Mouse (Mus musculus): Measurements from ENCODE around the gene 4933427D14Rik.

The 4933427D14Rik gene

DNA sequence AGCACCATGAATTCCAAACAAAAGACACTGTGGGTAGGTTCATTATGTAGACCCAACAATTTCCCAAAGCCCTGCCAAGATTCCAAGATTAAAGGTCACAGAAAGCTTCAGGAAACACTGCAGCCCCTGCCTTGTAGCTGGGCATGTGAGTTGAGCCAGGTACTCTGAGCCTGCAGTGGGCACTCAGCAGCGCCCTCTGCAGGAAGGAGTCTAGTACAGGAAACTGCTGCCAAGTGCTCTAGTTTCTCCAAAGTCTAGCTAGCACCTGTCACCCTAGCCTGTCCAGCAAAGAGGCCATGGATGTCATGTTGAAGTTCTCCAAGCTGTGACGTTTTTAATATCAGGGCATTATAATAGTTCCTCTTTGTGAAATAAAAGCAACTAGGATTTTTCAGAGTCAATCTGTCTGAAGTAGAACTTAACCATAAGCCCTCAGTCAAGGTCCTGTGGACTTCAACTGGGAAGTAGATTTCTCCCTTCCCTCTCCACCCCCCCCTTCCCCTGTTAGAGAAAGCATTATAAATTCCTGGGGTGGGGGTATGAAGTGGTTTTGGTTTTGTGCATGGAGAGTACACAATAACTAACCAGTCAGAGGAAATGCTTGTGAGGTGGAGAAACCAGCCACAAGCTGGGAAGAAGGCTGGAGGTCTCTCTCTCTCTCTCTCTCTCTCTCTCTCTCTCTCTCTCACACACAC lies 61.9 kb downstream of the 4933427D14Rik start:
- no peak for DNase-seq (ENCODE audit: low read depth, low spot score)

DNA sequence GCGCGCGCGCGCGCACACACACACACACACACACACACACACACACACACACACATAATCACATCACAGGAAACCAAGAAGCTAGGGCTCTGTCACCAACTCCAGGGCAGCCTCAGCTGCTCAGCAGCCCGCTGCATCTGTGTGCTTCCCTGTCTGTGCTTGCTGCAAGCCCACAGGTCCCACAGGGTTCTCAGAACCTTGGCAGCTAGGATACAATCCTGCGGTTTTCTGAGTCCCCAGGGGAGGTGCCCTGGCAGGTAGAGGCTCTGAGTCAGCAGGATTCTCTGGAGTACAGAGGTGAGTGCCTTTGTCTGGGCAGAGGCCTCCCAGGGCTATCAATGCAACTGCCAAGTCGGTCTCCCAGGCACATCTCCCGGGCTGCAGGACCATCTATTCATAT lies 64.4 kb downstream of the 4933427D14Rik start:
- DNase-seq (ENCODE audit: low read depth, low spot score), result no peak

DNA sequence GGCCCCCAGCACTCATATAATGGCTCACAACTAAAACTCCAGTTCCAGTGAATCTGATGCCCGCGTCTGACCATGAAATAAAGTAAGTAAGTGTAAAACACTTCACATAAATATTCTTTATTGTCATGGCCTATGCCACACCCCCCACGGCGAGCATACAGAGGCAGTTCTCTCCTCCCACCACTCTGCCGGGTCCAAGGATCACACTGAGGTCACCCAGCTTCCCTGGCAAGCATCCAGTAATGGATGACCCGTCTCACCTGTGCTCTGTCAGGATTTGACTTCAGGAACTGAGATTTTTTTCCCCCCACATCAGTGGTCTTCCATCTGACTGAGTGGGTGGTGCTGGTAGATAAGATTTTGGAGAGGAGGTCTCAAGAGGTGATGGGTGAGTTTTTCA lies 67.1 kb downstream of the 4933427D14Rik start:
- no peak for DNase-seq (ENCODE audit: low read depth, low spot score)

DNA sequence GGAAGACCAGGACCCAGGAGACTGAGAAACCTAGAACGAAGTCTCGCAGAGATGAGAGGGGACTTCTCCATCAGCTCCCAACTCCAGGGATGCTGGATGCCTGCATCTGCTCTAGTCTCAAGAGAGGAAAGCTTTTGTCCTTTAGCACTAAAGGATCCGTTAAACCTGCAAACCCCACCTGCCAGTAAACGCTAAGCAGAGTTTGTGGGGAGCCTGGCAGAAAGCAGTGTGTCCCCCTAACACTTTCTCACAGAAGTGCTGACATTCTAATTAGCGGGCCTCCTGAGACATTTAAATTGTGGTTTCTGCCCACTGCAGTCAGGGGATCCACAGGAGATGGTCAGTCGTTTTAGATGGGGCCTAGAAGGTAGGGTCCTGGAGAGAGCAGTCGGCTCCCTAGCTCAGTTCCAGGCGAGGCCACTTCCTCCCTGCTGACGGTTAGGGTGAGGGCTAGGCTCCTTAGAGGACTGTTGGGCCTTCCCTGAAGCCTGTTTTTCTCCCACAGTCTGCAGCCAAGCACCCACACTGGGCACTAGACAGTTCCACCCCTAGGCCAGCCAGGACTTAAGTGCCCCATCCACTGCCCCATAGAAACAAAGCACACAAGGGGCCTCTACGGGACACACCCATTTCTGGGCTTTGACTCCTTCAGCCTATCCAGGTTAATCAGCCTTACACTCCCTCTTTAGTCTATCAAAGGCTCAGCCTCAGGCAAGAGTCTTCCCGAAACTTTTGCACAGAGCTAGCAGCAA lies 70.9 kb downstream of the 4933427D14Rik start:
- DNase-seq (ENCODE audit: low read depth, low spot score), result no peak

DNA sequence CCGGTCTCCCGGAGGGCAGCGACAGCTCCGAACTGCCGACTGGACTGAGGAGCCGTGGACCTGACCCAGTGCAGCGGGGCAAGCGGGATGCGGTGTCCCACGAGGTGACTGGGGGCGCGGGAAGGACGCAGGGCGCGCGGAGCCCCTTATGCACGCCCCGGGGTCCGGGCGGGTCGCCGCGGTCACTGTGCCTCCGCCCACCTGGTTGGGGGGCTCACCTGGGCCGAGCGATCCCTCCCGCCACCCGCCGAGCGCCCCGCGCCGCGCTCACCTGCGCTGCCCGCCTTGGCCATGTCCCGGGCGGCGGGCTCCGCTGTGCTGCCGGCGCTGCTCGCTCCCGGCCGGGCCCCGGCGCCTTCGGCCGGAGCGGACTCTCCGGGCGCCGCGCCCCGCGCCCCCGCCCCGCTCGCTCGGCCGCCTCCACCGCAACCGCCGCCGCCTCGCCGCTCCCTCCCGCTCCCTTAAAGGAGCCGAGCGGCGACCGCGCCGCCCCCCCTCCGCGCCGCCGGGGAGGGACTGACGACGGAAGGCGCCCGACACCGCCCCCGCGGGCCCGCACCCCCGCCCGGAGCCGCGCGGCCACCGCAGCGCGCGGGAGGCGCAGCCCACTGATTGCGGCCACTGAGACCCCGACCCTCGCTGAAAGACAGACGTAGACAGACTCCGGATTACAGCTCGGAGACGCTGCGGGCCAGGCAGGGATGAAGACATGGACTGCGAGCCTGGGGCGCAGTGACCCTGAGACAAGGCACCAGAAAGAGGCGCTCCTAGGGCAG lies 71.7 kb downstream of the 4933427D14Rik start, which contains the start of gene Pitpnm3:
Gene Pitpnm3, minus strand, starts transcription at position 396 of the 776 bp plus-strand sequence.
- no peak for DNase-seq (ENCODE audit: low read depth, low spot score)

DNA sequence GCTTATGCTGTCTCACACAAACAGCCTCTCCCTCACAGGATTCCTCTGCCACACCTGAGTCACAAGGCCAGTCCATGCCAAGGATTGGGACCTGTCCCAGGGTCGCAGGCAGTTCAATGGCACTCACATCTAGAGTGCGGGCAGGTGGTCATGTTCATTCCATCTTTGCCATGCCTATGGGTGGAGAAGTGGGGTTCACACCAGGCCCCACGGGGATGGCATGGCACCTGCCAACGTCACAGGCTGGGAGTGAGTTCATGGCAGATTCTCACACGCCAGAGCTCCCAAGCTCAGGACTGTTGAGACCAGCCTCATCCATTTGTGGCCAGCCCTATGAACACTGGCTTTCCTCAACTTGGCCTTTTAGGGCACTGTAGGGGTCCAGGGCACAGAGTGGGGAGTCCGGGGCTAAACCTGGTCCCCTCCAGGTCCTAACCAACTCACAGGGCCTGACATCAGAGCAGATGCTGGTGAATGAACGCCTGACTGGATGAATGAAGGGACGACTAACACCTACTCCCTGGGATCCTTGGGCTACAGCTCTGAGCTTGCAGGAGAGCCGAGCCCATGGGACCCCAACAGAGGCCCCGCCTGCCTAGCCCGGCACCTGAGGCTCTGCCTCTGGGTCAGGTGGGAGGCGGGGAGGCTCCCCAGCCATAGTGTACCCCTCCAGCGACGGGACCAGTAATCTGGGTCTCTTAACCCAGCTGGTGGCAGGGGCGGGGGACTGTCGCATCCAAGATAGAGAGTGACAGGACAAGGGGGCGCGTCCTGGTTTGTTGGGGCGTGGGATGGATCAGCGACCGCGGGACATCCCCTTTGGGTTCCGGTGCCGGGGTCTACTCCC lies 72.5 kb downstream of the 4933427D14Rik start:
- no peak for DNase-seq (ENCODE audit: low read depth, low spot score)

DNA sequence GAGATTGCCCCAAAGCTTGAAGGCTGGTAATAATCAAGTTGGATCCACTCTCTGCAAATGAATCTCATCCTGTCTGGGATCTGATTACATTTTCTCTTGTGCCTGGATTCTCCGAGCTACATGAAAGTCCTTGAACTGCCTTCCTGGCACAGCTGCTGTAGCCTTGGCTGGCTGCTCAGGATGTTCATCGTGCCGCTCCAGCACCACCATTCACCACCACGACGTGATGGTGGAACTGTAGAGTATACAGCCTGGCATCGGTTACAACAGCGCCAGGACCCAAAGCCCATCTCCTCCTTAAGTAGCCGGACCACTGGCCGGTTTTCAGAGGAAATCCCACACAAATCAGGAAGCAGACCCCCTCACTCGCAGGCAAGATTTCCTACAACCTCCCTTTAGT lies 74.2 kb downstream of the 4933427D14Rik start:
- no peak for DNase-seq (ENCODE audit: low read depth, low spot score)

DNA sequence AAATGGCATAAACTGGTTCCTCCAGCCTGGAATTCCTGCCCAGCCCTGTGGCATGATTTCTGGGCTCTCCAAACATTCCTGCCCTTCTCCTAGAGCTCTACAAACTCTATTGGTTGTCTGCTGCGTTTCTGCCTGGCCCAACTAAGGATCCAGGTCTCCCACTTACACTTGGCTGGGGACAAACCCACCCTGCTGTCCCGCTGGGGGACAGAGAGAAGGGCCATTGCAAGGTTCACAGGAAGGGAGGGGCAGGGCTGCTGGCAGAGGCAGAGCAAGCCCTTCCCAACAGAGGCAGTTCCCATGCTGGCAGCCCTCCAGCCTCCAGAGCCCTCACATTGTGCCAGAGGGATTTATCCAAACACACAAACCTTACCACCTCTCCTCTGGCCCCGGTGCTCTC lies 75.0 kb downstream of the 4933427D14Rik start:
- DNase-seq (ENCODE audit: low read depth, low spot score), result no peak

DNA sequence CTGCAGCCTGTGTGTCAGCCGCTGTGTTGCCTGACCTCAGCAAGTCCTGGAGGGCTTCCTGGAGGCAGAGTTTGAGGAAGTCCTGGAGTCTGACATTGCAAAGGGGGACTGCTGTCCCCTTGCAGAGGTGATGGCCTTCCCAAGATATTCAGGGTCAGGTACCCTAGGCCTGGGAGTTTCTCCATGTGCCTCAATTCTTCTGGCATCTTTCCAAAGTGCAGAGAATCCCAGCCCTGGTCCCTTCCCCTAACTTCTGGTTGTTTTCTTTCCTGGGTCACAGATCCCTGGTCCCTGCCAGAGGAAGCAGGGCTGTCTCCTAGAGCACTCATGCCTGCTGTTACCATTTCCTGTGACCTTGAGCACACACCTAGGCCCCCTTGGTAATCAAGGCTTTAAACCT lies 75.6 kb downstream of the 4933427D14Rik start:
- no peak for DNase-seq (ENCODE audit: low read depth, low spot score)

DNA sequence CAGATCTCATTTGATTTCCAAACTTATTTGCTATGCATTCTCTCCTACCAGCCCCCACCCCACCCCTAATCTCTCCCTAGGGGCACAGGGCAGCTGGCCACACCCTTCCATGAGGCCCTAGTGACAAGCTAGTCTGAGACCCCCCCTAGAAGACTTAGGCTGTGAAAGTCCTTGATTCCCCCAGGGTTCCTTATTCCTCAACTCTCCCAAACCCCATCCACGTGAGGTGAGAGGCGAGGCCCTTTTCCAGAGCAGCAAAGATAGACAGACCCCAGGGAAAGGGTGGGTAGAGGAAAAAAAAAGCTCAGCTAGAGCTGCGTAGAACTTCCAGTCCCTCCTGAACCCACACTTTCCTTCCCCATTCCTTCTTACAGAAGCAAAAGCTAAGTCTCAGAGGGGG lies 76.4 kb downstream of the 4933427D14Rik start:
- no peak for DNase-seq (ENCODE audit: low read depth, low spot score)

DNA sequence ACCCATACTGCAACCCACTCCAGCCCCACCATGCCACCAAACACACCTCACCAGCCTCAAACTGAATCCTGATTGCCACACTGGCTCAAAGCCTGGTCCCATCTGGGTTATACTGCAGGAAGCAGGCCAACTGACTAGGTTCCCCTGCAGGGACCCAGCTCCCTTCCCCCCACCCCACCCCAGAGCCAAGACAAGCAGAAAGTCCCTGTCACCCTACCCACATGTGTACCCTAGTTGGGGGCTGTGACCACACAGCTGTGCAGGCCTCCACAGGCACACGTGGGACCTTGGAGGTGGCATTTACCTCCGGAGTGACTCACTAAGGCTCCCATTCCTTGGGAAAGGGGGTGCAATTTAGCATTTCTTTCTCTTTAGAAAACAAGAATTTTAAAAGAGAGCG lies 76.8 kb downstream of the 4933427D14Rik start:
- no peak for DNase-seq (ENCODE audit: low read depth, low spot score)

DNA sequence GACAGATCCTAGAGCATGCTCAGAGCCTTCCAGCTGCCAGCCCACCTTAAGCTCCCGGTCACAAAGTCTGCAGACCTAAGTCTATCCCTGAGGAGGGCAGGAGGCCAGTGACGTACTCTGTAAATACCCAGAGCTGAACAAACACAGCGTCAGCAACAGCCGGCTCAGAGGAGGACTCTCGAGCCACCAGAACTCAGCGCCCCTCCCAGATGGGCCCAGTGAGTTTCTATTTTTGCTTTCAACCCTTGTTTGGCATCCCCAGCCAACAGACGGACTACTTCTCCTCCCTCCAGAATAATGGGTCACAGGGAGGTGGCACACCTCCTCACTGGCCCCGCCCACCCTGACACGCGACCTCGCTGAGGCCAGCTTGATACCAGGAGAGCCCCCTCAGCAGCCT lies 77.2 kb downstream of the 4933427D14Rik start:
- DNase-seq (ENCODE audit: low read depth, low spot score), result no peak

DNA sequence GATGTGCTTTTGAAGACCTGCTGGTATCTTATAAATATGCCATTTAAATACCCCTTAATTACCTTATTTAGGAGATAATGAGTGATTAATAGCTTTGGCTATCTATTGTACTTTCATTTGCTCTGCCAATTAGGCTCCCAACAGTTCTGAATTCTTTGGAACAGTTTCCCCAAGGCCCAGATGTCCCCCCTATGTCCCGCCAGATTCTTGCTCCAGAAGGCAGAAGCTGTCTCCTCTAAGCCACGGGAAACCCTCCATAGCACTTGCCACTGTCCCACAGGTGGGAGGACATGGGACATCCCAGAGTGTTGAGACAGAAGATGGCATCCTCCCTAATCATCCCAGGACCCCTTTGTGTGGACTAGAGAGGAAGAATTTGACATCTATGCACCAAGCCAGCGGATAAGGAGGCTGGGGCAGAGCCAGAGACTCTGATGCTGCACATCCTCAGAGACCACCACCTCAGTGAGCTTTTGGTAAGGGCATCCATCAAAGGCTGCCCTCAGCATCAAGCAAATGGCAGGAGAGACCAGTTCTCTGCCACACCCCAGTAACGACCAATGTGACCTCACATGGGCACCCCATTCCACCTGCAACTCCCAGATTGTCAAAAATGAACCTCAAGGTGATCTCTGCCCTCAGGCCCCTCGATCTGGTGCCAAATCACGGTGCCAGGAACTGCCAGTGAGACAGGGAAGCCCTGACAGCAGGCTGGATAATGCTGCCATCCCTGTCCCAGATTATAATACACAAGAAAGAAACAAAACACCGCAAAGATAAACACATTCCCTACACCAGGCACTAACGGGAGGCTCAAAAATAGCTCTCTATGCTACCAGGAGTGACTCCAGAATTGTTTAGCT lies 78.0 kb downstream of the 4933427D14Rik start:
- no peak for DNase-seq (ENCODE audit: low read depth, low spot score)

DNA sequence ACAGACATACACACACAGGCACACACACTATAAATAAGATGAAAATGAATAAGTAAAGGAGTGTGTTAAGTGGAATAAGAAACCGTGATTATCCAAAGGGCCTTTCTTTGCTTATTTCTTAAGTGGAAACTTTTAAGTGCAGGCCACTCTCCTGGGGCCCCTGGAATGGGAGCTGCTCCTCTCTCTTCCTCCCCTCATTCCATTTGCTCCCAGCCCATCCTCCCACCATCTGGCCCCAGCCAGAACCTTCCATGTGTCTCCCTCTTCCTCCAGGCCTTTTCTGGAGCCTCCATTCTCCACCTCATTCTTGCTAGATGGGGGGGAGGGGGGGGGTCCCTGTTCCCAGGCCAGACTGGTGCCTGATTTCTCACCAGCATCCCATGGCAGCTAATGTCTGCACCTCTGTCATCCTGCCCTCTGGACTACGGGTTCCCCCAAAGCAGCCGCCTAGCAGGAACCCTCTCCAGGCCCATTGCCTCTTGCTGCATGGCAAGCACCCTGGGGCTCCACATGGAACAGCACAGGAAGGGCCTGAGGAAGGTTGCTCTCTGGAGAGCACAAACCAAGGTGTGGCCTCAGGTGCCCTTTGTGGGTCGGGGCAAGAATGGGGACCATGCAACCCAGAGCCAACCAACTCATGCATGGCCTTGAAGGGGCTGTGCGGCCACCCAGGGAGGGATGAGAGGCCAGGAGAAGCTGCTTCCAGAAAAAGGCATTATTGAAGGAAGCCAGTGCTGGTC lies 79.6 kb downstream of the 4933427D14Rik start:
- no peak for DNase-seq (ENCODE audit: low read depth, low spot score)

DNA sequence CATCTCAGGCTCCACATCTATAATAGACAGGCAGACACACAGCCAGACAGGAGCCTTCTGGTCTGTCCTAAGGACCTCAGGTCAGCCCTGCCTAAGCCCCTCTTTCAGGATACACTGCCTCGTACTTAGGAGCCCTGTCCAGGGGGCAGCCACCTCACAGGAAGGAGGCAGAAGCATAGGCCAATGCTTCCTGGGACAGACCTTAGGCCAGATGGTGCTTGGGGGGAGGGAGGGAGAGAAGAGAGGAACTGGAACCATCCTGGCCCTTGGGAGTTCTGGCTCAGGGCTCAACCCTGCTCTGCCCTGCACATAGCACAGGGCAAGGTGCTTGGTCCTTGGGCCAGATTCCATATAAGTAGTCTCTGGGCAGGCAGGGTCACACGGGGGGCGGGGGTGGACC lies 81.5 kb downstream of the 4933427D14Rik start:
- no peak for DNase-seq (ENCODE audit: low read depth, low spot score)

DNA sequence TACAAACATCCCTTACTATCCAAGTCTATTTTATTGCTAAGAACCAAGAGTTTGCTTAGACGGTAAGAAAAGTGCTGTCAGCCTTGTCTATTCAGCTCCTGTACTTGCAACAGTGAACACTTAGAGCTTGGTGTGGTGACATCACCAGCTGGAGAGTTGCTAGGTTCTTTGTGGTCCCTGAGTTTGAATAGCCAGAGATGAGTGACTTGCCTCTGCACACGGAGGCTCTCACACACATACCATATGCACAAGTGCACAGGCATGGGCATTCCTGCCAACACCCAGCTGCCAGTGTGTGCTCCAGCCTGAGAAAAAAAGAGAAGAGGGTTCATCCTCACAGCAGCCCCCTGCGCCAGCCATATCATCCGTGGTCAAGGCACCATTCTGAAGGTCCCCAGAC lies 83.7 kb downstream of the 4933427D14Rik start:
- no peak for DNase-seq (ENCODE audit: low read depth, low spot score)

DNA sequence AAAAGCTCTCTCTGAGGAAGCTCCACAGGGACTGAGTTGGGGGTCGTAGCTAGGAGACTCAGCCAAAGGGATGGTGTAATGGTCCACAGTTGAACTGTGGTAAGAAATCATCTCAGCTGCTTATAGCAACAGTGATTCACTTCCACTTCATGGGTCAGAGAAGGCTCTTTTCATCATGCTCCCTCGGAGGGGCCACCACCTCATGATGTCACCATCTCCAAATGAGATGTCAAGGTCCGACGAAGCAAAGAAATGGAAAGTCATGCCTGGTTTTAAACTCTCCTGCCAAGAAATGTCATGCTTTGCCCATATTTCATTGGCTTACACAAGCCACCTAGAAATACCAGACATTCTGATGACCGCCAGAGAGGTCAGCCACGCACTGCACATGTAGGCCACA lies 86.9 kb downstream of the 4933427D14Rik start:
- no peak for DNase-seq (ENCODE audit: low read depth, low spot score)

DNA sequence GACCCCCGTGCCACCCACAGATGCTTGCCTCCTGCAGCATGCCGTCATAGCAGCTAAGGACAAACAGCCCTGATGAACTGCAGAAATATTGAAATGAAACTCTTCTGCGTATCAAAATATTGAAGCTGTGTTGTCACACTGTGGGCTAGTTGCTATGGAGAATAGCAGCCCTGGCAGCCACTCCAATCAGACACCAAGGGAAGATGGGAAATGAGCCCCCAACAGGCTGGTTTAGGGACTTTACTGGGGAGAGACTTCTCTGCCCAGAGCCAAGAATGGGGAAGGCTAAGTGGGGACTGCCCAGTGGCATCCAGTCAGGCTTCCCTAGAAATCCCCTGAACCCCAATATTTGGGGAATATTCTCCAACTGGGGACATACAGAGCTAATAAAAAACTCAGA lies 88.6 kb downstream of the 4933427D14Rik start:
- no peak for DNase-seq (ENCODE audit: low read depth, low spot score)

DNA sequence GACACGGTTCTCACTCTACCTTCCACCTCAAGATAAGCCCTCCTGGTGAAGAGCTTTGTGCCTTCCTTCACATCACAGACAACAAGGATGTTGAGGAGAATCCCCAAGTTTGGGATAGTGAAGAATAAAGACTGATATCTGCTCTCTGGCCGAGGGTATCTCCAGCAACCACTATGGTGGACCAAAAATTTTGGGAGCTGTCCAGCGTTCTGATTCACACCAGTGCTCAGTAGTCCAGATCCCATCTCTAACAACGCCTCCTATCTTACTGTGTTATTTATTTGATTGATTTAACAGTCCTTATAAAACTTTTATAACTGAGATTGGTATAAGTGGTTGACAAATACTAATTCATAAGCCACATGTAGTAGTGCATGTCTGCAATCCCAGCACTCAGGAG lies 94.0 kb downstream of the 4933427D14Rik start:
- DNase-seq (ENCODE audit: low read depth, low spot score), result no peak

DNA sequence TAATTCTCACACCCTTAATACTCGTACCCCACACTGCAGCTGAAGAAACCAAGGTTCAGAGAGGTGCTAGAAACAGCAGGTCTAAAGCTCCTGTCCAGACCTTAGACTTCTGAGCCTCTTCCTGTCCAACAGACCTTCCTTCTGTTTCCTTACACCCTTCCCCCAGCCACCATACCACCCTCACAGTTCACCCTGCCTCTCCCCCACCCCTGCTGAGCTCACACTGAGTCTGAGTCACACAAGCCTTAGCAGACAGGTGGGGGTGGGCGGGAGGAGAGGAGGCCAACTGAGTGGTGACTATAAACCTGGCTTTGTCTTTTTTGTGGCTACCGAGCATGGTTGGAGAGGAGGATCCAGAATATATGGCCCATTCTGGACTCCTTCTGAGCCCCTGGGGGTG lies 96.5 kb downstream of the 4933427D14Rik start:
- no peak for DNase-seq (ENCODE audit: low read depth, low spot score)
